Mouse (Mus musculus): ENCODE measurements at regions not wholly inside any gene's neighbourhood (a gene's known extent, or its start where the extent isn't known, plus 50 kb on each side); places are given as distances from the start of the nearest gene placed in this dataset.

- TF ChIP-seq CTCF (IDR thresholded peaks at IDR 0.05; ENCODE audit: low read depth) = no peak
- TF ChIP-seq EP300 (optimal IDR thresholded peaks at IDR 0.05) = no peak
Measured at GRCm38 (mm10) chr3:143576338-143577007, 628.5 kb downstream of the Lmo4 start.
